Mouse (Mus musculus) liver, embryonic 16.5 days (tissue): ENCODE data around the gene Klc4. TPM values are rescaled to one million over a fixed set of nuclear protein-coding genes. Genes with fewer than 3 reads are reported as not detected.

Source experiments
- ATAC-seq: fragments of 200-750 bp; cut with Nextera tagmentation; 2 replicates; pipeline ENCODE4 v1.8.0; 2017; ENCODE audit warnings: low read depth, mild to moderate bottlenecking, moderate number of reproducible peaks, moderate library complexity
- H3K27ac ChIP-seq: fragments of 300-500 bp; sonication (generic); 2 replicates; pipeline ENCODE4 v1.5.1; 2014; ENCODE audit warnings: mild to moderate bottlenecking, low read length
- H3K27me3 ChIP-seq: fragments of 300-500 bp; sonication (generic); 2 replicates; pipeline ENCODE4 v1.6.1; 2014; ENCODE audit warnings: low read depth, low read length, mixed read lengths; ENCODE audit not compliant: control insufficient read depth, insufficient read depth
- H3K36me3 ChIP-seq: fragments of 300-500 bp; sonication (generic); 2 replicates; pipeline ENCODE4 v1.6.1; 2014; ENCODE audit warnings: mild to moderate bottlenecking; ENCODE audit not compliant: control insufficient read depth, insufficient read depth
- H3K4me1 ChIP-seq: fragments of 300-500 bp; sonication (generic); 2 replicates; pipeline ENCODE4 v1.6.1; 2014; ENCODE audit warnings: low read depth, low read length, mixed read lengths; ENCODE audit not compliant: control insufficient read depth
- H3K4me2 ChIP-seq: fragments of 300-500 bp; sonication (generic); 2 replicates; pipeline ENCODE4 v1.6.1; 2014; ENCODE audit warnings: low read depth, low read length, mixed read lengths
- H3K4me3 ChIP-seq: fragments of 300-500 bp; sonication (generic); 2 replicates; pipeline ENCODE4 v1.5.1; 2014; ENCODE audit warnings: low read depth, mild to moderate bottlenecking, low read length
- H3K9ac ChIP-seq: fragments of 300-500 bp; sonication (generic); 2 replicates; pipeline ENCODE4 v1.6.1; 2014; ENCODE audit warnings: low read depth, low read length
- H3K9me3 ChIP-seq: fragments of 300-500 bp; sonication (generic); replicated peaks from 2 replicates; pipeline ENCODE4 v1.6.1; 2016; ENCODE audit warnings: low read length; ENCODE audit not compliant: control insufficient read depth
- WGBS: fragments of 180-500 bp; shearing (Covaris S2); extraction: QIAGEN DNeasy Blood & Tissue Kit; methylation state at CpG from one replicate; pipeline ENCODE4 v1.1.7; 2014; ENCODE audit not compliant: insufficient replicate concordance; 5-methylcytosine and 5-hydroxymethylcytosine counted together
- polyA plus RNA-seq: library from polyadenylated mRNA; unstranded; fragments of >200 nt; fragmentation: Nextera tagmentation; extraction: Ambion mirVana; gene quantifications from 2 replicates; pipeline ENCODE4 v1.2.1, GENCODE M21; 2015

The Klc4 gene
- polyA plus RNA-seq, 1 experiment from 2014 or later: 12.2 TPM

DNA sequence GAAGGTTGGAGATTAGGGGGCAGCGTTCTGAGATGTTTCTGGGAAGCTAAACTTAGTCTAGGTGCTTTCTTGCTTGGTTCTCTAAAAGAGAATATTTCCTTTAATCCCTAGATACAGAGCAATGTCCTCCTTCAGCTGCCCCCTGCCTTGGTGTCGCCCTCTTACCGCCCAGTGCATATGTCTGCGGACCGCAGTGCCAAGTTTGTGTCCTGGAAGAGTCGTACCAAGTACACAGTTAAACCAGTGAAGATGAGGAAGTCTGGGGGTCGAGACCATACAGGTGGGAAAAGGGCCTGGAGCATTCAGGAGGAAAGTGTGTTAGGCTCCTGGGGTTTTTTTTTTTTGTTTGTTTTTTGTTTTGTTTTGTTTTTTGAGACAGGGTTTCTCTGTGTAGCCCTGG, 1.5 kb upstream of the Klc4 start:
- Histone ChIP-seq H3K9me3 (no peaks in the 10 kb centered on the region), H3K4me3 (no peak overlapping the region; the same call in 1 of the 2 replicates), H3K9ac (no peak overlapping the region), H3K4me1 (peaks cover 45% of the 10 kb centered on the region), H3K36me3 (no peaks in the 10 kb centered on the region), H3K4me2 (peak overlapping the region; percentile 96), H3K27me3 (no peaks in the 10 kb centered on the region), H3K27ac (no peak overlapping the region)
- no peak for ATAC-seq
- 78% methylated on average over 7 of the region's 7 CpGs for WGBS

DNA sequence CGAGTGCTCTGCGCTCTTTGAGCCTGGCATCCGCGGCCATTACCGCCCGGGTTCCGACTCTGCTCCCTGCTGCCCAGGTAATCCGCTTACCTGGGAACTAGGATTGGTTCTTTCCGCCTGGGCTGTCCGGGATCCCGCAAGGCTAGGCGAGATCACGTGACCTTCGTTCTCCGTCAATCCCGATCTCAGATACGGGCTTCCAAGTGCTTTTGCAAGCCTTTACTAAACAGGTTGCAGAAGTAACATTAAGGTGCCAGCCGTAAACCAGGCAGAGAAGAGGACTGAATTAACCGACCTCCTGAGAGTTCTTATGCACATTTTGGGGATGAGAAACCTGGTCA, 470 bp upstream of the Klc4 start:
- peak overlapping the region; percentile 80 for H3K27ac ChIP-seq
- H3K9me3 ChIP-seq: no peaks in the 10 kb centered on the region
- H3K4me1 ChIP-seq: peaks cover 37% of the 10 kb centered on the region
- no peaks in the 10 kb centered on the region for H3K36me3 ChIP-seq
- peak overlapping the region; percentile 94 for H3K4me3 ChIP-seq
- peak overlapping the region; percentile 85 for H3K9ac ChIP-seq
- WGBS: under 1% methylated on average over 19 of the region's 19 CpGs
- ATAC-seq: peak; percentile 33
- H3K27me3 ChIP-seq: no peaks in the 10 kb centered on the region
- H3K4me2 ChIP-seq: peak overlapping the region; percentile 96

DNA sequence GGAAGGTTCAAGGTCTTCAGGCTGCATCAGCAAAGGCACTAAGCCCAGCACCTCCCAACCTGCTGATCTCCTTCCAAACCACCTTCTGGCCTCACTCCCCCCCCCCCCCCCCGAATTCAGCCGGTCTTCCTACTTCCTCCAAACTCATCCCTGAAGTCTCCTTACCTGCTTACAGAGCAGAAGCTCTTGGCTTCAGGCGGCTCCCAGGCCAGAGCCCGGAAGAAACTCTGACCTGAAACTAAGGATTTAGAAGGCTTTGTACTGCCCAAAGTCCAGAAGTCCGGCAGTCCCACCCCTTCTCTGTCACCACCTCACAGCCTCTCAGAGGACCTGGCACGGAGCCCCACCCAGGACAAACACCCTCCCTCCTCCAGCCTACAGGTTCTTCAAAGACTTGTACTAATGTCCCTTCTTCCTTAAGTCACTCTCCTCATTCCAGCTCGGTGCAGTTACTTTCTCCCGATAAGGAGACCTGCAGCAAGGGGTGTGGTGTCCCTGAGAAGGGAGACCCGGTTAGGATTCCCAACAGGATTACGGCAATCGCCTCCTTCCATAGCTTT, 826 bp downstream of the Klc4 start:
- H3K9ac ChIP-seq: peak overlapping the region; percentile 75
- no peaks in the 10 kb centered on the region for H3K36me3 ChIP-seq
- no peaks in the 10 kb centered on the region for H3K27me3 ChIP-seq
- peaks cover 28% of the 10 kb centered on the region for H3K4me1 ChIP-seq
- H3K27ac ChIP-seq: peak overlapping the region; percentile 78
- no peaks in the 10 kb centered on the region for H3K9me3 ChIP-seq
- peak; percentile 14; the same call in 1 of the 2 replicates for ATAC-seq
- WGBS: 12% methylated on average over 11 of the region's 11 CpGs
- peak overlapping the region; percentile 96 for H3K4me2 ChIP-seq
- peak overlapping the region; percentile 94 for H3K4me3 ChIP-seq

DNA sequence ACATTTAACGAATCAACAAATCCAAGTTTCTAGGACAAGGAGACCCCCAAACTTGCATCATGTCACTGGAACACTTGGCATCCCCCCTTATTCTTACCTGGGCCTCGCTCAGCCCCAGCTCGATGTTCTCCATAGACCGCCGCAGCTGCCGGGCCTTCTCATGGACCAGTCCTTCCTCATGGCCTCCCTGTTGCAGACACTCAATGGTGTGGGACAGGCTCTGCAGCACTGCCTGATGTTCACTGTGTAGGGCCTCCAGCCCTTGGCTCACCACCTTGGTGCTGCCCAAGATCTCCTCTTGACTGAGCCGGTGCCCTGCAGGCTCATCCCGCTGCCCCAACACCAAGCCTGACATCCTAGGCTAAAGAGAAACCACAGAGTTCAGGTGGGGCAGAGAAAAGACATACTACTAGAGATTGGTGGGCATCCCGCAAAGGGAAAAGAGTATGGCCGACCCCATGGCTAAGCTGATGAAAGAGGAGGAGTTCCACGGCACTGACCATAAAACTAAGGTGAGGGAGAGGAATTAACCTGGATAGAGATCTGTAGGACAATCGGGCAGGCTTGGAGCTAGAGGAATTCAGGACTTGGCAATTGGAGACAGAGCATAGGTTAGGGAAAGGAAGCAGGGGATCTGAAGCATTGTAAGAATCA, 1.5 kb downstream of the Klc4 start:
- Histone ChIP-seq H3K36me3 (no peaks in the 10 kb centered on the region), H3K4me3 (no peak overlapping the region; the same call in 1 of the 2 replicates), H3K27me3 (no peaks in the 10 kb centered on the region), H3K27ac (no peak overlapping the region), H3K9ac (no peak overlapping the region), H3K4me2 (peak overlapping the region; percentile 96; the same call in 1 of the 2 replicates), H3K9me3 (no peaks in the 10 kb centered on the region), H3K4me1 (peaks cover 24% of the 10 kb centered on the region)
- 77% methylated on average over 12 of the region's 12 CpGs for WGBS
- ATAC-seq: no peak

DNA sequence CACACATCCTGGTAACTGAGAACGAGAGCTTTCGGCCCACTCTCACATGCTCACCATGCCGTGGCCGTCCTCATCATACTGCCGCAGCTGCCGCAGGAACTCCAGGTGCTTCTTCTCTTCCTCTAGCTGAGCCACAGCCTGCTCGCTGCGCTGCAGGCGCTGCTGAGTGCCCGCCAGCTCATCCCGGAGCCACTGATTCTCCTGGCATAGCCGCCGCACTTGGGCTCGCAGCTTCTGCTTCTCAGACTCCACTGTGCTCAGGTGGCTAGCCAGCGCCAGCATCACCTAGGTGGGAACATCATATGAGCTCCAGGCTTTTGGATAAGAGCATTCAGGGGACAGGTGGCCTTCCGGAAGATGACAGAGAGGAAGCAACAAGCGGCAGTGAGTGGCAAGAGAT, 3.8 kb downstream of the Klc4 start:
- Histone ChIP-seq H3K4me1 (peaks cover 20% of the 10 kb centered on the region), H3K27ac (no peak overlapping the region), H3K27me3 (no peaks in the 10 kb centered on the region), H3K9me3 (no peaks in the 10 kb centered on the region), H3K4me3 (no peak overlapping the region), H3K9ac (no peak overlapping the region), H3K4me2 (no peak overlapping the region), H3K36me3 (no peaks in the 10 kb centered on the region)
- 83% methylated on average over 17 of the region's 17 CpGs for WGBS
- no peak for ATAC-seq

DNA sequence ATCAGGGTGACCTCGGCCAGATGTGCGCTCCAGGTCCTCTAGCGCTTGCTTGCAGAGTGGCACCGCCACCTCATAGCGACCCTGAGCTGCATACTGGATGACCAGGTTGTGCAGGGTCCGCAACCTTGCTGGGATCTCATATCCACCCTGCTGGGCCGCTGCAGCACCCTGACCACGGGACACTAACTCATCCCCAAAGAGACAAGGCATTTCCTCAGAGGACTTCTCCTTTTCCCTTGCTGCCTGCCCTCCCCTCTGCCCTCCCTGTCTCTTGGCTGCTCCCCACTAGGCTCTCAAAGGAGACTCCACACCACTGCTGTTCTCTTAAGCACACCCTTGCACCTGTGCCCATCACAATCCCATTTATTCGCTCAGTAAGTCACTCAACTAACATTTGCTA, 5.9 kb downstream of the Klc4 start:
- Histone ChIP-seq H3K27ac (no peak overlapping the region), H3K36me3 (no peaks in the 10 kb centered on the region), H3K4me1 (peaks cover 8% of the 10 kb centered on the region), H3K4me3 (no peak overlapping the region), H3K4me2 (no peak overlapping the region), H3K27me3 (no peaks in the 10 kb centered on the region), H3K9me3 (no peaks in the 10 kb centered on the region), H3K9ac (no peak overlapping the region)
- ATAC-seq: no peak
- 39% methylated on average over 9 of the region's 9 CpGs for WGBS

DNA sequence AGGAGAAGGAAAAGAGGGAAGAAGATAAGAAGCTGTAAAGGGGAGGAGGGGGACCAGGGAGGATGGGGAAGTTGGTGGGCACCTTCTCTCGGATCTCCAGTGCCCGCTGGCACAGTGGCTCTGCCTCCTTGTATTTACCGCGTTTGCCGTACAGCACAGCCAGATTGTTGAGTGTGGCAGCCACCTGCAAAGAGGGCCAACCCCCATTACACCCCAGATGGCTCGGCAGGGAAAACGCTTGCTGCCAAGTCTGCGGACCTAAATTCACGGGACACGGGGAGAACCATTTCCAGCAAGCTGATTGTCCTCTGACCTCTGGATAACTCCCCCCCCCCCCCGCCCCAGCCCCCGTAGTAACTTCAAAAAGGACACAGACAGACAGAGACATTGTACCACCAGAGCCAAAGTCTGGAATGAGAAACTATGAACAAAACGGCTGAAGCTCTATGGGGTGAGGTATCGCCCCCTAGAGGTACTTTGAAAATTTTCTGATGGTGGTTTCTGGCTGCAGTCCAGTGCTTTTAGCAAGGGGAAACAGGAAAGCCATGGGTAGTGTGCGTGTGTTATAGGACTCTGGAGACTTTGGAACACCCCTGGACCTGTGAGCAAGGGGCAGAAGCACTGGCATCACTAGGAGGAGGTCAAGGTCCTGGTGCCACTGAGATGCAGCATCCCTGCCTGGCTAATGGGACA, 8.8 kb downstream of the Klc4 start:
- Histone ChIP-seq H3K9ac (no peak overlapping the region), H3K36me3 (no peaks in the 10 kb centered on the region), H3K4me3 (no peak overlapping the region), H3K4me1 (no peaks in the 10 kb centered on the region; the same call in none of the 2 replicates), H3K9me3 (no peaks in the 10 kb centered on the region), H3K27me3 (no peaks in the 10 kb centered on the region), H3K4me2 (peak overlapping the region; percentile 36), H3K27ac (no peak overlapping the region)
- ATAC-seq: no peak
- WGBS: 19% methylated on average over 15 of the region's 15 CpGs

- Histone ChIP-seq H3K9ac (no peak overlapping the region), H3K9me3 (no peaks in the 10 kb centered on the region), H3K27ac (0 out of 2 replicates have a peak overlapping the region, but pooled peaks have one; percentile 30), H3K4me2 (peak overlapping the region; percentile 61), H3K27me3 (peaks cover 26% of the 10 kb centered on the region), H3K36me3 (no peaks in the 10 kb centered on the region), H3K4me3 (peak overlapping the region; percentile 67), H3K4me1 (peaks cover 9% of the 10 kb centered on the region)
- peak; percentile 36 for ATAC-seq
- WGBS: 16% methylated on average over 12 of the region's 12 CpGs
Measured at GRCm38 (mm10) chr17:46629685-46630441, 16.0 kb downstream of the Klc4 start.
